Mouse (Mus musculus): ENCODE results near the gene Gm10718. TPM values are rescaled to one million over a fixed set of nuclear protein-coding genes. Genes with fewer than 3 reads are reported as not detected.
A peak's percentile ranks its signal among the peaks of the same experiment; 100 is the strongest.
"Not testable (repeated sequence)": the region's sequence is repeated elsewhere in the genome, so short reads cannot be mapped to it uniquely, and the experiment has no call there.

Gm10718 gene
- polyA plus RNA-seq, 1 experiment from 2014 or later: not detected

- not testable (repeated sequence) for H3K36me3 ChIP-seq; H3K4me2 ChIP-seq; ATAC-seq (ENCODE audit: low read depth); H3K4me1 ChIP-seq (replicated peaks); H3K27me3 ChIP-seq; H3K9ac ChIP-seq; H3K27ac ChIP-seq; H3K4me3 ChIP-seq (replicated peaks); DNase-seq; H3K9me3 ChIP-seq (replicated peaks)
- 62% methylated on average over 9 of the region's 9 CpGs for WGBS (ENCODE audit: insufficient replicate concordance)
Measured at GRCm38 (mm10) chr9:3027200-3027599, 3.9 kb downstream of the Gm10718 start.

GRCm38 (mm10) chr9:3029276-3030000, 6.1 kb downstream of the Gm10718 start:
- not testable (repeated sequence) for H3K27ac ChIP-seq; H3K9ac ChIP-seq; H3K4me3 ChIP-seq (replicated peaks); H3K4me2 ChIP-seq; H3K9me3 ChIP-seq (replicated peaks); ATAC-seq (ENCODE audit: low read depth); H3K36me3 ChIP-seq; H3K4me1 ChIP-seq (replicated peaks); H3K27me3 ChIP-seq
- peak; percentile 71 for DNase-seq
- 56% methylated on average over 13 of the region's 16 CpGs for WGBS (ENCODE audit: insufficient replicate concordance)

- not testable (repeated sequence) for DNase-seq; H3K27me3 ChIP-seq; H3K4me3 ChIP-seq (replicated peaks); H3K4me1 ChIP-seq (replicated peaks); H3K9me3 ChIP-seq (replicated peaks); H3K9ac ChIP-seq; H3K27ac ChIP-seq; H3K36me3 ChIP-seq; ATAC-seq (ENCODE audit: low read depth); H3K4me2 ChIP-seq
- 58% methylated on average over 2 of the region's 10 CpGs for WGBS (ENCODE audit: insufficient replicate concordance)
Measured at GRCm38 (mm10) chr9:3030677-3031318, 7.5 kb downstream of the Gm10718 start.

- 43% methylated on average over 1 of the region's 8 CpGs for WGBS (ENCODE audit: insufficient replicate concordance)
- not testable (repeated sequence) for H3K4me3 ChIP-seq (replicated peaks); H3K4me2 ChIP-seq; DNase-seq; H3K27me3 ChIP-seq; H3K36me3 ChIP-seq; H3K9ac ChIP-seq; H3K4me1 ChIP-seq (replicated peaks); H3K9me3 ChIP-seq (replicated peaks); H3K27ac ChIP-seq; ATAC-seq (ENCODE audit: low read depth)
Measured at GRCm38 (mm10) chr9:3034299-3034698, 11.0 kb downstream of the Gm10718 start, which contains the start of gene Gm17535. Gene Gm17535, plus strand, starts transcription at chr9:3034599.

GRCm38 (mm10) chr9:3036577-3036976, 13.2 kb downstream of the Gm10718 start, which contains the start of gene Gm10715:
Gene Gm10715, plus strand, starts transcription at chr9:3036877.
- H3K4me1 ChIP-seq (replicated peaks); H3K36me3 ChIP-seq; H3K9me3 ChIP-seq (replicated peaks); H3K27ac ChIP-seq; H3K4me2 ChIP-seq; H3K4me3 ChIP-seq (replicated peaks); ATAC-seq (ENCODE audit: low read depth); H3K27me3 ChIP-seq; H3K9ac ChIP-seq; DNase-seq: not testable (repeated sequence)
- 57% methylated on average over 8 of the region's 8 CpGs for WGBS (ENCODE audit: insufficient replicate concordance)

GRCm38 (mm10) chr9:3038161-3038560, 14.8 kb downstream of the Gm10718 start:
- H3K27ac ChIP-seq; DNase-seq; H3K9ac ChIP-seq; H3K36me3 ChIP-seq; H3K4me2 ChIP-seq; H3K4me3 ChIP-seq (replicated peaks); H3K4me1 ChIP-seq (replicated peaks); H3K27me3 ChIP-seq; H3K9me3 ChIP-seq (replicated peaks); ATAC-seq (ENCODE audit: low read depth): not testable (repeated sequence)
- 50% methylated on average over 4 of the region's 4 CpGs for WGBS (ENCODE audit: insufficient replicate concordance)

Small RNA genes lying within 50 kb of the gene (microRNA-seq; reads per million reads assigned to microRNA genes)
- not detected for gene Mir101c

Other genes with a start within 250 kb of the Gm10718 start
- gene Gm10722, start 22.6 kb upstream of the Gm10718 start, polyA plus RNA-seq (2015; fragmentation: Nextera tagmentation; extraction: Ambion mirVana): not detected in 2 replicates
- gene Gm11168, start 20.2 kb upstream of the Gm10718 start, polyA plus RNA-seq (2015; fragmentation: Nextera tagmentation; extraction: Ambion mirVana): not detected in 2 replicates
- gene Gm10721, start 10.4 kb upstream of the Gm10718 start, polyA plus RNA-seq (2015; fragmentation: Nextera tagmentation; extraction: Ambion mirVana): not detected in 2 replicates
- gene Gm10720, start 7.9 kb upstream of the Gm10718 start, polyA plus RNA-seq (2015; fragmentation: Nextera tagmentation; extraction: Ambion mirVana): not detected in 2 replicates
- gene Gm10719, start 6.1 kb upstream of the Gm10718 start, polyA plus RNA-seq (2015; fragmentation: Nextera tagmentation; extraction: Ambion mirVana): not detected in 2 replicates
- gene Gm10717, start 1.9 kb downstream of the Gm10718 start, polyA plus RNA-seq (2015; fragmentation: Nextera tagmentation; extraction: Ambion mirVana): not detected in 2 replicates
- not detected in 2 replicates for gene Gm17535, start 11.1 kb downstream of the Gm10718 start, polyA plus RNA-seq (2015; fragmentation: Nextera tagmentation; extraction: Ambion mirVana)
- gene Gm10715, start 13.3 kb downstream of the Gm10718 start, polyA plus RNA-seq (2015; fragmentation: Nextera tagmentation; extraction: Ambion mirVana): not detected in 2 replicates